Mouse (Mus musculus) stomach, embryonic 14.5 days (tissue): ENCODE data around the gene Memo1. TPM values are rescaled to one million over a fixed set of nuclear protein-coding genes. Genes with fewer than 3 reads are reported as not detected.
A peak's percentile ranks its signal among the peaks of the same experiment; 100 is the strongest.
"Not testable (repeated sequence)": the region's sequence is repeated elsewhere in the genome, so short reads cannot be mapped to it uniquely, and the experiment has no call there.

Experiments
- ATAC-seq: fragments of 200-750 bp; cut with Nextera tagmentation; 2 replicates; pipeline ENCODE4 v1.8.0; 2017; ENCODE audit warnings: low read depth, moderate TSS enrichment; ENCODE audit not compliant: insufficient number of reproducible peaks, insufficient read depth, low FRiP score
- H3K27ac ChIP-seq: fragments of 300-500 bp; sonication (generic); 2 replicates; pipeline ENCODE4 v1.5.1; 2014; ENCODE audit warnings: mild to moderate bottlenecking, low read length, moderate library complexity, mixed read lengths
- H3K27me3 ChIP-seq: fragments of 300-500 bp; sonication (generic); 2 replicates; pipeline ENCODE4 v1.6.1; 2014; ENCODE audit warnings: low read length, control low read depth, mixed read lengths; ENCODE audit not compliant: control insufficient read depth, insufficient read depth
- H3K36me3 ChIP-seq: fragments of 300-500 bp; sonication (generic); 2 replicates; pipeline ENCODE4 v1.6.1; 2014; ENCODE audit warnings: mild to moderate bottlenecking, control low read depth, low read length, moderate library complexity, mixed read lengths; ENCODE audit not compliant: control insufficient read depth, insufficient read depth
- H3K4me1 ChIP-seq: fragments of 300-500 bp; sonication (generic); 2 replicates; pipeline ENCODE4 v1.6.1; 2014; ENCODE audit warnings: low read length, control low read depth, mixed read lengths; ENCODE audit not compliant: control insufficient read depth, insufficient read depth
- H3K4me2 ChIP-seq: fragments of 300-500 bp; sonication (generic); replicated peaks from 2 replicates; pipeline ENCODE4 v1.6.1; 2014; ENCODE audit warnings: low read depth, low read length, control low read depth
- H3K4me3 ChIP-seq: fragments of 300-500 bp; sonication (generic); 2 replicates; pipeline ENCODE4 v1.5.1; 2014; ENCODE audit warnings: low read depth, low read length, control low read depth
- H3K9ac ChIP-seq: fragments of 300-500 bp; sonication (generic); replicated peaks from 2 replicates; pipeline ENCODE4 v1.6.1; 2014; ENCODE audit warnings: low read depth, mild to moderate bottlenecking, control low read depth, low read length, moderate library complexity, mixed read lengths
- H3K9me3 ChIP-seq: fragments of 300-500 bp; sonication (generic); 2 replicates; pipeline ENCODE4 v1.6.1; 2016; ENCODE audit warnings: low read depth, low read length, control low read depth; ENCODE audit not compliant: control insufficient read depth
- WGBS: fragments of 180-500 bp; shearing (Covaris S2); extraction: QIAGEN DNeasy Blood & Tissue Kit; methylation state at CpG from one replicate; pipeline ENCODE4 v1.1.7; 2014; 5-methylcytosine and 5-hydroxymethylcytosine counted together
- polyA plus RNA-seq: library from polyadenylated mRNA; unstranded; fragments of >200 nt; fragmentation: Nextera tagmentation; extraction: Ambion mirVana; gene quantifications from 2 replicates; pipeline ENCODE4 v1.2.1, GENCODE M21; 2014

The Memo1 gene
- 94.8 and 105 TPM in 2 replicates for polyA plus RNA-seq

GRCm38 (mm10) chr17:74295026-74295970 is at the start of gene Memo1:
Gene Memo1 (minus strand): TSS chr17:74295521.
- H3K4me2 ChIP-seq, result peak within 1 kb of the TSS; percentile 69
- H3K27ac ChIP-seq, result peak within 1 kb of the TSS; percentile 98
- no peaks in the 10 kb centered on the region for H3K9me3 ChIP-seq
- no peaks in the 10 kb centered on the region for H3K27me3 ChIP-seq
- peaks cover 6% of the 10 kb centered on the region; the same call in 1 of the 2 replicates for H3K36me3 ChIP-seq
- under 1% methylated on average over 55 of the region's 110 CpGs for WGBS
- H3K4me1 ChIP-seq, result peaks cover 15% of the 10 kb centered on the region; the same call in 1 of the 2 replicates
- ATAC-seq, result peak; percentile 89
- peak within 1 kb of the TSS; percentile 96 for H3K9ac ChIP-seq
- H3K4me3 ChIP-seq, result peak within 1 kb of the TSS; percentile 87

GRCm38 (mm10) chr17:74341151-74341550 is 45.8 kb upstream of the Memo1 start:
- Histone ChIP-seq H3K4me1 (peaks cover 25% of the 10 kb centered on the region), H3K9me3 (no peaks in the 10 kb centered on the region), H3K4me2 (peak overlapping the region; percentile 72), H3K36me3 (no peaks in the 10 kb centered on the region), H3K27me3 (no peaks in the 10 kb centered on the region), H3K27ac (no peak overlapping the region), H3K9ac (no peak overlapping the region), H3K4me3 (no peak overlapping the region)
- WGBS, result 56% methylated on average over 5 of the region's 5 CpGs
- no peak for ATAC-seq

GRCm38 (mm10) chr17:74338937-74339804 is 43.9 kb upstream of the Memo1 start, which contains the start of gene Spast:
Gene Spast (plus strand): TSS chr17:74338987.
- Histone ChIP-seq H3K36me3 (no peaks in the 10 kb centered on the region), H3K4me3 (peak within 1 kb of the TSS; percentile 98), H3K4me2 (peak within 1 kb of the TSS; percentile 72), H3K9me3 (no peaks in the 10 kb centered on the region), H3K27me3 (no peaks in the 10 kb centered on the region), H3K27ac (peak within 1 kb of the TSS; percentile 95), H3K9ac (peak within 1 kb of the TSS; percentile 94), H3K4me1 (peaks cover 25% of the 10 kb centered on the region)
- peak; percentile 84 for ATAC-seq
- 0% methylated on average over 72 of the region's 90 CpGs for WGBS

DNA sequence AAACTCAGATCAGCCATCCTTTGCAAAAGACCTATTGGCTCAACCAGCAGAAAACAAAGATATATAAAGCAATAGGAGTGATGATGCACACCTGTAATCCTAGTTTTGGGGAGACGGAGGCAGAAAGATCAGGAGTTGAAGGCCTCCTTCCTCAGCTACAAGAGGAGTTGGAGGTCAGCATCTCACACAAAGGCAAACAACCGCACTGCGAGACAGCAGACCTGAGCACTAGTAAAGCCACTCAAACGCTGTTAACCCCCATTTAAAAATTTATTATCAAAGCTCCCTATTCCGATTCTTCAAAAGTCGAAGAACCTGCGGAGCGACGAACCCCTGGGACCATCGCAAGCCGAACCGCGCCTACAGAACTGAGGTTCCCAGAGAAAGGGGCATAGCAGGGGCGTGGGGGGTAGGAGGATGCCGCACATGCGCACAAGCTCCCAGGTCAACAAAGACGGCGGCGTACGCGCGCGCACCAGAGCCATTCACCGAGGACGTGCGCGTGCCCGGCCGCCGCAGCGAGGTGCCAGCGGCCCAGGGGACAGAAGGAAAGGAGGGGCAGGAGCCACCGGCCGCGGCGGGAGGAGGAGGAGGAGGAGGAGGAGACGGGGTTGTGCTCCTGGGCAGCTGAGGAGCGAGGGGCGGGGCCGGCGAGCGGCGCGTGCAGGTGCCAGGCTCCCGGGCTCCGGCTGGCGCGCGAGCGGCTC is 43.1 kb upstream of the Memo1 start:
- Histone ChIP-seq H3K9me3 (no peaks in the 10 kb centered on the region), H3K27ac (peak overlapping the region; percentile 95), H3K9ac (peak overlapping the region; percentile 94), H3K4me1 (peaks cover 25% of the 10 kb centered on the region), H3K27me3 (no peaks in the 10 kb centered on the region), H3K36me3 (no peaks in the 10 kb centered on the region), H3K4me2 (peak overlapping the region; percentile 72), H3K4me3 (peak overlapping the region; percentile 98)
- under 1% methylated on average over 44 of the region's 50 CpGs for WGBS
- ATAC-seq, result peak; percentile 96

DNA sequence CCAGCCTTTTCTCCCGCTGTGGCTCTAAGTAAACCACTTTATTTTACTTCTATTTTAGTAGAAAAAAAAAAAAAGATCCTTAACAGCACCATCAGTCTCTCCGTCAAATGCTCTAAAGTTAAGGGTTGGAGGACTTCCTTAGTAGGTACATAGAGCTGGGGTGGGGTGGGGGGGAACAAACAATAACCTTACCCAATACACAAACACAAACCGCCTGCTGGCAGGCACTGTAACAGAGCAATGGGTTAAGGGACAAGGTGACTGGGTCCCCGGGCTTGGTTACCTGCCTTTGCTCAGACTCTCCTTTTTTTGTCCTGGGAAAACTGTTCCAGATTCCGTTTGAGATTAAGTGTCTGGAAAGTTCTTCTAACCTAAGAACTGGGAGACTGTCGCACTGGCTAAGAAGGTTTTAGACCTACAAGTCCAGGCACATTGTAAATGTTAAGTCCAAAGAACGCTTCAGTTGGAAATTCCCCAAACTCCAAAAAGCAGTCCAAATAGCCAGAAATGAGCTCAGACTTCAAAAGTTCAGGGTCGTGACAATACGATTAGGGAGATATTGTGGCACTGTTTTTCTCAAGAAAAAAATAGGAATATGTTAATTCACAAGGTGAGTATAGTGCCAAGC is 35.8 kb upstream of the Memo1 start:
- no peak overlapping the region for H3K4me2 ChIP-seq
- no peaks in the 10 kb centered on the region for H3K4me1 ChIP-seq
- no peak overlapping the region for H3K27ac ChIP-seq
- H3K4me3 ChIP-seq, result no peak overlapping the region
- no peak overlapping the region for H3K9ac ChIP-seq
- 73% methylated on average over 9 of the region's 9 CpGs for WGBS
- no peaks in the 10 kb centered on the region for H3K36me3 ChIP-seq
- ATAC-seq, result no peak
- H3K9me3 ChIP-seq, result no peaks in the 10 kb centered on the region
- H3K27me3 ChIP-seq, result no peaks in the 10 kb centered on the region

- not testable (repeated sequence) for H3K27me3 ChIP-seq, H3K36me3 ChIP-seq, H3K4me1 ChIP-seq, ATAC-seq, H3K9ac ChIP-seq, H3K4me3 ChIP-seq, H3K27ac ChIP-seq, H3K4me2 ChIP-seq, H3K9me3 ChIP-seq
- WGBS, result 47% methylated on average over 2 of the region's 2 CpGs
Observed at GRCm38 (mm10) chr17:74328146-74328545, 32.8 kb upstream of the Memo1 start.

DNA sequence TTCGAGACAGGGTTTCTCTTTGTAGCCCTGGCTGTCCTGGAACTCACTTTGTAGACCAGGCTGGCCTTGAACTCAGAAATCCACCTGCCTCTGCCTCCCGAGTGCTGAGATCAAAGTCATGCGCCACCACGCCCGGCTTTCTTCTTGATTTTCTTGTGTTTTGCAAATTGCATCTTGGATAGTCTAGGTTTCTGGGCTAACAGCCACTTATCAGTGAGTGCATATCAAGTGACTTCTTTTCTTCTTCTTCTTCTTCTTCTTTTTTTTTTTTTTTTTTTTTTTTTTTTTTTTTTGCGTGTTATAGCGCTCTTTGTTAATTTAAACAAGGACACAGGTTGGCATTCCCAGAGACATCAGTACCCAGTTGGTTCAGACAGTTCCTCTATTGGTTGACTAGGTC is 31.9 kb upstream of the Memo1 start:
- H3K4me3 ChIP-seq, ATAC-seq, H3K4me2 ChIP-seq, H3K9me3 ChIP-seq, H3K27me3 ChIP-seq, H3K27ac ChIP-seq, H3K4me1 ChIP-seq, H3K36me3 ChIP-seq, H3K9ac ChIP-seq: not testable (repeated sequence)
- 89% methylated on average over 7 of the region's 7 CpGs for WGBS
